Mouse (Mus musculus) embryonic facial prominence, embryonic 13.5 days (tissue): ENCODE data around the gene Zcchc18. TPM values are rescaled to one million over a fixed set of nuclear protein-coding genes. Genes with fewer than 3 reads are reported as not detected.
"Not testable (repeated sequence)": the region's sequence is repeated elsewhere in the genome, so short reads cannot be mapped to it uniquely, and the experiment has no call there.

Experiments used
- ATAC-seq: fragments of 200-750 bp; cut with Nextera tagmentation; 2 replicates; pipeline ENCODE4 v1.8.0; 2017; ENCODE audit warnings: low read depth; ENCODE audit not compliant: insufficient number of reproducible peaks, insufficient read depth, low FRiP score, low TSS enrichment
- H3K27ac ChIP-seq: fragments of 300-500 bp; sonication (generic); 2 replicates; pipeline ENCODE4 v1.5.1; 2015; ENCODE audit warnings: moderate library complexity, mild to moderate bottlenecking, inconsistent platforms
- H3K27me3 ChIP-seq: fragments of 300-500 bp; sonication (generic); 2 replicates; pipeline ENCODE4 v1.6.1; 2015; ENCODE audit warnings: mild to moderate bottlenecking, inconsistent platforms
- H3K36me3 ChIP-seq: fragments of 300-500 bp; sonication (generic); 2 replicates; pipeline ENCODE4 v1.6.1; 2015; ENCODE audit warnings: mild to moderate bottlenecking, inconsistent platforms
- H3K4me1 ChIP-seq: fragments of 300-500 bp; sonication (generic); 2 replicates; pipeline ENCODE4 v1.6.1; 2015; ENCODE audit warnings: inconsistent platforms
- H3K4me2 ChIP-seq: fragments of 300-500 bp; sonication (generic); 2 replicates; pipeline ENCODE4 v1.6.1; 2015; ENCODE audit warnings: moderate library complexity, mild to moderate bottlenecking, inconsistent platforms
- H3K4me3 ChIP-seq: fragments of 300-500 bp; sonication (generic); 2 replicates; pipeline ENCODE4 v1.5.1; 2015; ENCODE audit warnings: mild to moderate bottlenecking, inconsistent platforms
- H3K9ac ChIP-seq: fragments of 300-500 bp; sonication (generic); 2 replicates; pipeline ENCODE4 v1.6.1; 2015; ENCODE audit warnings: mild to moderate bottlenecking, inconsistent platforms
- H3K9me3 ChIP-seq: fragments of 300-500 bp; sonication (generic); 2 replicates; pipeline ENCODE4 v1.6.1; 2016; ENCODE audit warnings: inconsistent platforms
- WGBS: fragments of 180-500 bp; shearing (Covaris S2); methylation state at CpG from one replicate; pipeline ENCODE4 v1.1.7; 2015; ENCODE audit warnings: mixed read lengths; 5-methylcytosine and 5-hydroxymethylcytosine counted together
- polyA plus RNA-seq: library from polyadenylated mRNA; unstranded; fragments of >200 nt; fragmentation: Nextera tagmentation; extraction: Ambion mirVana; gene quantifications from 2 replicates; pipeline ENCODE4 v1.2.1, GENCODE M21; 2015

Zcchc18 gene
- 32.5 and 35.0 TPM in 2 replicates for polyA plus RNA-seq

DNA sequence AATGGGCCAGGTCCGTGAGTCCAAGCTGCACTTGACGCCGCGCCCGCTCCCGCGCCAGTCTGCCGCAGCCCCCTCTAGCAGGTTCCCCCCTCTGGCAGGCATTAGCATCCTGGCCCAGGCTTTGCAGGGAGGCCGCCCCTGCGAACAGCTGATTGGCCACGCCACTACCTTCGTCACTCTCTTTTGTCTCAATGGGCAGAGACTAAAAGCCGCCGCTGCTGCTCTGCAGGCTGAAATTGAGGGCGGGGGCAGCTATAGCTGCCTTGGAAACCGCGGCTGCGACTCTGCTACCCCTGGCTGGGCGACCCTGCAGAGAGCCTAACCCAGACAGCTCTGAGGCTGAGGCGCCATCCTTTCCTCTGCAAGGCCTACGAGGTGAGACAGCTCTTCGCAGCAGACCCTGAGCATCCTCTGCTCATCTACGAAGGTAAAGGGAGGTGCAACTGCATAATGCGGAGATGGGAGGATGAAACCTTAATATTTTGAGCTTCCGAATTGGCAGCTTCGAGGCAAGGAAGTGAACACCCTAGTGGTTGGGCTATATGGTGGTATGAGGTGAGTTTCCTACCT, at the start of gene Zcchc18:
TSS of gene Zcchc18 (plus strand) at position 178 of the 570 bp plus-strand sequence.
- peaks cover 41% of the 10 kb centered on the region for H3K27me3 ChIP-seq
- peak; percentile 90 for ATAC-seq
- no peaks in the 10 kb centered on the region for H3K36me3 ChIP-seq
- H3K9ac ChIP-seq: peak within 1 kb of the TSS; percentile 64
- peak within 1 kb of the TSS; percentile 48 for H3K4me3 ChIP-seq
- peak within 1 kb of the TSS; percentile 62 for H3K4me2 ChIP-seq
- no peaks in the 10 kb centered on the region for H3K9me3 ChIP-seq
- WGBS: 24% methylated on average over 26 of the region's 26 CpGs
- H3K4me1 ChIP-seq: no peaks in the 10 kb centered on the region
- H3K27ac ChIP-seq: no peak within 1 kb of the TSS

GRCm38 (mm10) chrX:136957583-136958279, 35.2 kb upstream of the Zcchc18 start:
- Histone ChIP-seq H3K4me3 (peak overlapping the region; percentile 45), H3K4me2 (peak overlapping the region; percentile 52), H3K9ac (peak overlapping the region; percentile 61; the same call in 1 of the 2 replicates)
- peak; percentile 95 for ATAC-seq
- not testable (repeated sequence) for H3K4me1 ChIP-seq, H3K36me3 ChIP-seq, H3K27me3 ChIP-seq, H3K27ac ChIP-seq, H3K9me3 ChIP-seq
- WGBS: 30% methylated on average over 13 of the region's 13 CpGs

- Histone ChIP-seq H3K4me3 (peak overlapping the region; percentile 45), H3K4me2 (peak overlapping the region; percentile 52)
- H3K27ac ChIP-seq, H3K36me3 ChIP-seq, ATAC-seq, H3K9ac ChIP-seq, H3K9me3 ChIP-seq, H3K4me1 ChIP-seq, H3K27me3 ChIP-seq: not testable (repeated sequence)
- 57% methylated on average over 5 of the region's 5 CpGs for WGBS
These were observed 34.7 kb upstream of the Zcchc18 start for GRCm38 (mm10) chrX:136958300-136958699.

- Histone ChIP-seq H3K27ac (no peak overlapping the region), H3K4me3 (no peak overlapping the region), H3K9ac (no peak overlapping the region), H3K4me2 (no peak overlapping the region), H3K9me3 (no peaks in the 10 kb centered on the region), H3K27me3 (no peaks in the 10 kb centered on the region), H3K36me3 (no peaks in the 10 kb centered on the region), H3K4me1 (no peaks in the 10 kb centered on the region)
- ATAC-seq: no peak
- WGBS: 27% methylated on average over 2 of the region's 2 CpGs
These were observed 33.3 kb upstream of the Zcchc18 start for GRCm38 (mm10) chrX:136959688-136960087.

DNA sequence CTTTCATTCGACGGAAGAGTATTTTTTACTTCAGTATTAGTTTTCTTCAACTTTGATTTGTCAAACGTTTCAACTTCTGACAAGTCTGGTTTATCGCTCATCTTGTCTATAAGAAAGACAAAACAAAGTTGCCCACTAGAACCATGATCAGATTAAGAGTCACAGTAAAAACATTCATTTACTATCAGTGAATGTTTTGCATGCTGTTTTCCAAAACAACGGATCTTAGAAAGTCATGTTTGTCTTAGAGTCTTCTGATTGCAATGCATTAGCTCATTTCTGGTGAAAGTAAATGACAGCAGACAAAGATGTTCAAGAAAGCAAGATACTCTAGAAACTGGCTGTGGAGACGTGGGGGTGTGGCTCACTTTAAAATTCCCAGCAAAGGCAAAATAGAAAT, 17.6 kb upstream of the Zcchc18 start, which contains the start of gene Tmsb15b2:
TSS of gene Tmsb15b2 (minus strand) at position 101 of the 400 bp plus-strand sequence.
- peak within 1 kb of the TSS; percentile 65 for H3K9ac ChIP-seq
- H3K36me3 ChIP-seq, H3K27ac ChIP-seq, H3K9me3 ChIP-seq, H3K4me1 ChIP-seq, H3K27me3 ChIP-seq, ATAC-seq: not testable (repeated sequence)
- WGBS: 81% methylated on average over 6 of the region's 6 CpGs
- peak within 1 kb of the TSS; percentile 57 for H3K4me2 ChIP-seq
- peak within 1 kb of the TSS; percentile 52 for H3K4me3 ChIP-seq

GRCm38 (mm10) chrX:136976424-136977084, 16.4 kb upstream of the Zcchc18 start, which contains the start of the genes Tmsb15l and Tmsb15b1:
Tmsb15l (minus strand) TSS chrX:136976869.
Tmsb15b1 (minus strand) TSS chrX:136976874.
- Histone ChIP-seq H3K4me3 (peak within 1 kb of the TSS; percentile 52), H3K4me1 (no peaks in the 10 kb centered on the region), H3K27ac (no peak within 1 kb of the TSS), H3K27me3 (no peaks in the 10 kb centered on the region; the same call in 1 of the 2 replicates), H3K9me3 (no peaks in the 10 kb centered on the region), H3K36me3 (no peaks in the 10 kb centered on the region), H3K9ac (peak within 1 kb of the TSS; percentile 65), H3K4me2 (peak within 1 kb of the TSS; percentile 57)
- 31% methylated on average over 15 of the region's 15 CpGs for WGBS
- ATAC-seq: peak; percentile 99

DNA sequence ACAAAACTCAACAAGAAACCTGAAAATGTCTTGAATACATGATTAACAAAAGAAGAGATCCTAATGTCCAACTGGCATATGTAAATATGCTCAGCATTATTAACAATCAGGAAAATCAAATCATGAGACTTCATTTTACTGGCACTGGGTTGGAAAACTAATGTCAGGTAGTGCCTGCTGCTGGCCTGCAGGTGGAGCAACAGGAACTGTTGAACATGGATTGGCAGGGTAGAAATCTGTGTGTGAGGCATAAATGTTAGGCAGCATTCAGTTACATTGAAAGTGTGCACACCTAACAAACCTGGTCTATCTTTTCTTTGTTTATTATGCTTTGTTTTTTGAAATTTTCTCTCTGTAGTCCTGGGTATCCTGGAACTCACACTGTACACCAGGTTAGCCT, 14.3 kb upstream of the Zcchc18 start:
- Histone ChIP-seq H3K9ac (no peak overlapping the region), H3K4me2 (no peak overlapping the region), H3K9me3 (no peaks in the 10 kb centered on the region), H3K4me1 (no peaks in the 10 kb centered on the region), H3K36me3 (no peaks in the 10 kb centered on the region), H3K27ac (no peak overlapping the region), H3K4me3 (no peak overlapping the region), H3K27me3 (no peaks in the 10 kb centered on the region; the same call in 1 of the 2 replicates)
- ATAC-seq: no peak

DNA sequence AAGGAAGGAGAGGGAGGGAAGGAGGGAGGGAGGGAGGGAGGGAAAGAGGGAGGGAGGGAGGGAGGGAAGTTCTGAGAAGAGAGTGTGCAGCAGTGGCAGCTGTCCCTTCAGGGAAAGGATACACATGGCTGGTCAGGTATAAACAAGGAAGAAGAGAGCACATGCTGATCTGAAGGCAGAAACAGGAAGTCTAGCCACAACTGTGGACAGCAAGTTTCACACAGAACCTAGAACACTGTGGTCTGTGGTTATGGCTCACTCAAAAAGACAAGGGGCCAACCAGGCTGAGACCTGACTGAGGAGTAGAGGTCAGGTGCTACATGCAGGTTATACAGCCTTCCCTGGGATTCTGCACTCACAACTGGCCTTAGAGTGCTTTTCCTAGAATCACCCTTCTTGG, 6.9 kb upstream of the Zcchc18 start:
- Histone ChIP-seq H3K36me3 (no peaks in the 10 kb centered on the region), H3K4me3 (no peak overlapping the region), H3K9ac (no peak overlapping the region), H3K27ac (no peak overlapping the region), H3K4me2 (no peak overlapping the region), H3K27me3 (peaks cover 3% of the 10 kb centered on the region; the same call in 1 of the 2 replicates), H3K9me3 (no peaks in the 10 kb centered on the region), H3K4me1 (no peaks in the 10 kb centered on the region)
- ATAC-seq: no peak

- H3K9me3 ChIP-seq: no peaks in the 10 kb centered on the region
- H3K4me1 ChIP-seq: no peaks in the 10 kb centered on the region
- no peak overlapping the region for H3K4me3 ChIP-seq
- peaks cover 37% of the 10 kb centered on the region for H3K27me3 ChIP-seq
- WGBS: 64% methylated on average over 2 of the region's 2 CpGs
- no peak for ATAC-seq
- no peak overlapping the region for H3K27ac ChIP-seq
- H3K9ac ChIP-seq: no peak overlapping the region
- no peaks in the 10 kb centered on the region for H3K36me3 ChIP-seq
- no peak overlapping the region for H3K4me2 ChIP-seq
These were observed 1.7 kb upstream of the Zcchc18 start for GRCm38 (mm10) chrX:136991274-136991673.

DNA sequence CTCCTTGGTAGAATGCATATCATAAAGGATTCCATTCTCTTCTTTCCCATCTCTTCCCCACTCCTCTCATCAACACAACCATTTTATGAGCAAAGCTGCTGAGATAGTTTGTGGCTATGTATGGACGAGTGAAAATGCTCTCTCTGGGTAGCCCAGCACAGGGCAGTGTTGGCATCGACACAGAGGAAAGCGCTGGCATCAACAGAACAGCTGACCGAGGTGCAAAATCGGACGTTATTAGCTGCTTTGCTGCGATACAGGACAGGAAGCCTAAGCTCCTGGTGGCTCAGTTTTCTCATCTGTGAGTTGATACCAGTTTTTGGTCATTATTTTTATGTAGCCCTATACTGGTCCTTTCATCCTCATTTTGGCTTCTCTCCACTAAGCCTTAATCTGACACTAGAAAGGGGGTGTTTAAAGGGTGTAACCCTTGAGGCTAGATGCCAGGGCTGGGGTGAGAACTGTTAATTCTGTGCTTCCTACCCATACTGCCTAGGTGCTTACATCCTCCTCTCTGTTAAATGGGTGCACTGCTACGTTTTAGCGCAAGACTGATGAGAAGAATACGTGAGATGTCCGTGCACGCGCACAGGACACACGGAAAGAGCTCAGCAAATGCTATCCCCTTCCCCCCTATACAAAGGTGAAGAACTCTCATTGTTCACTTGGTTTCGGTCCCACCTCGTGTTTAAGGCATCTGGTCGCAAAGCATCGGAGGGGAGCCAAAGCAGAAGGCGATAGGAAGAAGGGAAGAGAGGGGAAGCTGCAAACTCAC, 577 bp upstream of the Zcchc18 start:
- Histone ChIP-seq H3K36me3 (no peaks in the 10 kb centered on the region), H3K9me3 (no peaks in the 10 kb centered on the region), H3K4me1 (no peaks in the 10 kb centered on the region), H3K4me2 (peak overlapping the region; percentile 62), H3K27ac (no peak overlapping the region), H3K27me3 (peaks cover 39% of the 10 kb centered on the region), H3K4me3 (peak overlapping the region; percentile 48), H3K9ac (peak overlapping the region; percentile 64)
- 25% methylated on average over 19 of the region's 19 CpGs for WGBS
- ATAC-seq: no peak

GRCm38 (mm10) chrX:136993641-136994040, 686 bp downstream of the Zcchc18 start:
- Histone ChIP-seq H3K9me3 (no peaks in the 10 kb centered on the region), H3K4me1 (no peaks in the 10 kb centered on the region), H3K9ac (peak overlapping the region; percentile 64), H3K27me3 (peaks cover 41% of the 10 kb centered on the region), H3K4me3 (peak overlapping the region; percentile 48), H3K27ac (no peak overlapping the region), H3K36me3 (no peaks in the 10 kb centered on the region), H3K4me2 (peak overlapping the region; percentile 62)
- 34% methylated on average over 14 of the region's 14 CpGs for WGBS
- no peak for ATAC-seq
